Mouse (Mus musculus) CD4-positive naive resting alpha-beta T cell, adult 57 days (primary cell): Measurements from ENCODE around the gene Klk9. TPM values are rescaled to one million over a fixed set of nuclear protein-coding genes. Genes with fewer than 3 reads are reported as not detected.

ENCODE experiments used
- total RNA-seq: library from RNA; stranded (reverse); gene quantifications from one replicate; pipeline ENCODE4 v1.2.4, GENCODE M21; 2023

Klk9 gene
- total RNA-seq = not detected

DNA sequence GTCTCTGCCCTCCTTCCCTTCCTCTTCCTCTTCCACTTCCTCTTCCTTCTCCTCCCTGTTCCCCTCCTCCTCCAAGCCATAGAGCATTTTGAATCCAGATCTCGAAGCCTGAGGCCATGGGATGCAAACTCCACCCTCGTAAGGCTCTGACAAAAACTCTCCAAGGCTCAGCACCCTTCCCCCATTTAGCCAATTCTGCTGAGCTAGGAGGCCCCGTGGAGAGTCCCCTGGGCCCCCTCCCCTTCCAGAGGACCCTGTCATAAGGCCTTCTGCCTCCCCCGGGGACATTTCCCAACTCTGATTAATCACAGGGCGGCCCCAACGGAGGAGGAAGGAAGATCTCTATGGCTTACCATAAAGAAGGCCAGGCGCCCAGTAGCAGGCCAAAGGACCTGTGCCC lies at the start of gene Klk9:
Gene Klk9, plus strand, starts transcription at position 301 of the 400 bp plus-strand sequence.

GRCm38 (mm10) chr7:43768597-43768996 lies 23.1 kb upstream of the Klk9 start, which contains the start of gene Klk12:
Gene Klk12 (plus strand): TSS chr7:43768897.

DNA sequence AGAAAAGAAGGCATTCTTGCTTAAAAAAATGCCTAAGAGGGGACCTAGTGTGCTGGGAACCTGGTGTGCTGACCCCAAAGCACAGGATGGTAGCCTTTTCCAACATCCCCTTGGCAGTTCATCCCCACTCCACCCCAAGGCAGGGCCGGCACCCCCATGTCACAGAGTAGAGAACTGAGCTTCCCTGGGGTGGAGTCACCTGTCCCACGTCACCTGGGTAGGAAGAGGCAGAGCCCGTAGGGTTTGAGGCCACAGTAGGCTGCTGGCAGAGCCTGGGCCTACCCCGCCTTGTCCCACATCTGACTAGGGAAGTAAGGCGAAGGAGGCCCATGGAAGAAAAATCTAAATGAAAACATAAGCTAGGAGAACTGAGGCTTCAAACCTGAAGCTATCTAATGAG lies 17.3 kb upstream of the Klk9 start, which contains the start of gene Klk11:
Gene Klk11, plus strand, starts transcription at position 241 of the 400 bp plus-strand sequence.

DNA sequence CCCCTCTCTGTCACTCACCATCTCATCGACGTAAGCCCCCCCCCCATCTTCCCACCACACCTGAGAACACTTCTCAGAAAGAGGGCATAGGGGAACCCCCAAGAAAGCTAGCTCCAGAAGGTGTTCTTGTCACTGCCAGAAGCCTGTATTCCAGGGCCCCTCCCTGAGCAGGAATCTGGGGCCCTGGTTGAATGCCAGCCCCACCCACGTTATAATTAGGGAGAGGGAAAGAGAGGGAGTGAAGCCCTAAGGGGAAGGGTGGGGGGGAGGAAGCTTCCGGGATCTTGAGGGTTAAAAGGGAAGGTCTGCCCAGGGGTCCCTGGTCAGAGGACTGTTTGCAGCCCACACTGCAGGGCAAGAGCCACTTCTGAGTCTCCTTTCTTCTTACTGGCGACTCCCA lies 10.9 kb upstream of the Klk9 start, which contains the start of gene Klk10:
Gene Klk10, plus strand, starts transcription at position 290 of the 400 bp plus-strand sequence.

DNA sequence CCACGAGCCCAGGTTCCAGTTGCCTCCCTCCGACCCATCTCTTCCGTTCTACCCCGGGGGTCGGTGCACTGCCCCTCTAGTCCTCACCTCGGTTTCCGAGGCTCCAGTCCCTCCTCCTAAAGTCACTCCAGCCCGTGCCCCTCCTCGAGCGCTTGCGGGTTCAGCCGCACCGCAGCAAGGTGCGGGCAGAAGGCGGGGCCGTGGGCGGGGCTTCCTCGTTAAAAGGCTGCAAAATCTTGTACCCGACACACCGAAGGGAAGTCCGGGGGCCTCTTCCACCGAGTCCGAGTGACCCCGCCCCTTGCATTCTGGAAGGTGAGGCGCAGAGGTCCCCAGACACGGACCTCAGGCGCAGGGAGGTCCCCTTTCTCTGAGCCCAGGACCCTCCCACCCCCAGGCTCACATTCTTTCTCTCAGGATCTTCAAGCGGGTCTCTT lies 5.7 kb downstream of the Klk9 start, which contains the start of gene Klk8:
Gene Klk8, plus strand, starts transcription at position 245 of the 437 bp plus-strand sequence.

GRCm38 (mm10) chr7:43810994-43811393 lies 19.3 kb downstream of the Klk9 start, which contains the start of gene Klk7:
Gene Klk7 (plus strand): TSS chr7:43811294.

DNA sequence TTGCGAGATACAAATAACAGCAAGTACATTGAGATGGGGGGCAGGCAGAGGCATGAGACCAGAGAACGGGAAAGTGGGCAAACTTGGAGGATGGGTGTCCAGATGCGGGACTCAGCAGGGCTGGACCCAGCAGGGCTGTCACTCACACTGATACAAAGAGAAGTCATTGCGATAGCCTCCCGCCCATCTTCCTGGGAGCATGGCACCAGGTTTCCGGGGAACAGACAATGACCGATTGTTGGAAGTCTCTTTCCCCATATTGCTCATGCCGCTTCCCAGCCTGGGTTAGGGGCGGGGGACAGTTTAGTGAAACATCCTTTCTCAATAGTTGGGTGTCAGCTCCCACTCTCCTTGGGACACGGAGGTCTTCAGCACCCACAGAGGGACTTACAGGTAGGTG lies 32.5 kb downstream of the Klk9 start, which contains the start of gene Klk6:
Gene Klk6, plus strand, starts transcription at position 301 of the 400 bp plus-strand sequence.

DNA sequence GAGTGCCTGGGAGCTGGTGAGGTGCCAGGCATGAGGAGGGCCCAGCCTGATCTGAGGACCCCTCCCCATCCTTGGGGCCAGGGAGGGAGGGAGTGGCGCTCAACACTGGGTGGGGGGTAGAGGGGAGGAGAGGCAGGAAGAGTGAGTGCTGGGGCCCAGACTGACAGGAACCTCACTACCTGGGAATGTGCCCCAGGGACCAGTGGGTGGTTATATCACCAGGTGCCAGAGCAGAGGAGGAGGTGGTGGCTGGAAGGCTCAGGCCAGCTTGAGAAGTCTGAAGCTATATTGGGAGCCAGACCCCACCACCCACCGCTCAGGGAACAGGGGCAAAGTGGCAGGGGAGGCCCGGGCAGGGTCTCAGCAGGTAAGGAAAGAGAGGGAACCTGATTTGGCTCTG lies 50.0 kb downstream of the Klk9 start, which contains the start of gene Klk5:
Gene Klk5, plus strand, starts transcription at position 271 of the 400 bp plus-strand sequence.

Other genes with a start within 250 kb of the Klk9 start
- 1.2 TPM for gene Cd33, start 247.5 kb upstream of the Klk9 start, total RNA-seq
- gene Zfp658, start 229.6 kb upstream of the Klk9 start, total RNA-seq = 7.1 TPM
- gene Zfp719, start 212.3 kb upstream of the Klk9 start, total RNA-seq = 10.3 TPM
- not detected for gene Zfp819, start 184.7 kb upstream of the Klk9 start, total RNA-seq
- not detected for gene Ceacam18, start 157.2 kb upstream of the Klk9 start, total RNA-seq
- gene Siglece, start 131.7 kb upstream of the Klk9 start, total RNA-seq = 2.2 TPM
- 9.4 TPM for gene Ctu1, start 119.9 kb upstream of the Klk9 start, total RNA-seq
- gene Klk14, start 101.5 kb upstream of the Klk9 start, total RNA-seq = not detected
- not detected for gene Klk13, start 79.3 kb upstream of the Klk9 start, total RNA-seq
- not detected for gene Klk12, start 23.0 kb upstream of the Klk9 start, total RNA-seq
- gene Klk11, start 17.3 kb upstream of the Klk9 start, total RNA-seq = not detected
- gene Klk10, start 10.9 kb upstream of the Klk9 start, total RNA-seq = not detected
- gene Klk8, start 5.7 kb downstream of the Klk9 start, total RNA-seq = 123 TPM
- 0.41 TPM for gene Klk7, start 19.4 kb downstream of the Klk9 start, total RNA-seq
- gene Klk6, start 32.6 kb downstream of the Klk9 start, total RNA-seq = not detected
- not detected for gene Klk5, start 50.1 kb downstream of the Klk9 start, total RNA-seq
- gene Klk4, start 89.3 kb downstream of the Klk9 start, total RNA-seq = not detected
- gene Klk15, start 141.8 kb downstream of the Klk9 start, total RNA-seq = not detected
- not detected for gene Klk1b8, start 158.8 kb downstream of the Klk9 start, total RNA-seq
- gene Klk1b1, start 174.9 kb downstream of the Klk9 start, total RNA-seq = not detected
- gene Klk1b9, start 184.2 kb downstream of the Klk9 start, total RNA-seq = not detected
- gene Klk1b11, start 204.0 kb downstream of the Klk9 start, total RNA-seq = not detected
- gene Klk1b26, start 220.3 kb downstream of the Klk9 start, total RNA-seq = not detected